Comparison of ENCODE assay signal across 15 mouse cellular contexts in the genomic region with DNA sequence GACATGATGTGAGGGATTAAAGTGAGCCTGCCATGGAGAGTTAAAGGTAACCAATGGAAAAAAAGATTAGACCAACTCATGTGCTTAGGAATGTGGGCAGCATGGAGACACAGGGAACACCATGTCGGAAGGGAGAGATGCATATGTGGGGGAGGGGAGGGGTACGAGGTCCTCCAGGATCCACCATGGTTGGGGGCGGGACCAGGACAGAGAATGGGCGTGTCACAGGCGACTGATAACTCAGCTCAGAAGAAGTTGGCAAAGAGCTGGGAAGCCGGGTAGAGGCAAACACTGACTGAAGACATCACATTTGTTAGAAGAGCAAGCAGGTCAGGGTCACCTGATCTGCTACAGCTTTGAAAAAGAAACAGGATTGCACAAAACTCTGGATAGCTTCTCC. TPM values are rescaled to one million over a fixed set of nuclear protein-coding genes. Genes with fewer than 3 reads are reported as not detected.
"Had no signal": no experiment of that assay in that cellular context is flagged by ENCODE, and none has a peak within 500 bp of the region (broad histone marks: within the 10 kb centered on the region; RNA-seq: fewer than 3 reads in every experiment).

No protein-coding gene starts in this region.

- H3K27ac ChIP-seq: kidney, embryonic 15.5 days; limb, embryonic 12.5 days; liver, embryonic 13.5 days; midbrain, embryonic 12.5 days; neural tube, embryonic 15.5 days had no signal

- H3K4me3 ChIP-seq: kidney, embryonic 15.5 days; limb, embryonic 12.5 days; liver, embryonic 13.5 days; midbrain, embryonic 12.5 days; myocyte; neural tube, embryonic 15.5 days had no signal

- ATAC-seq: liver, postnatal 0 days had no signal

- H3K4me2 ChIP-seq: kidney, embryonic 15.5 days; limb, embryonic 12.5 days; liver, embryonic 13.5 days; midbrain, embryonic 12.5 days; neural tube, embryonic 15.5 days had no signal

- H3K36me3 ChIP-seq: kidney, embryonic 15.5 days; limb, embryonic 12.5 days; liver, embryonic 13.5 days; midbrain, embryonic 12.5 days; neural tube, embryonic 15.5 days had no signal

- H3K9ac ChIP-seq: kidney, embryonic 15.5 days; limb, embryonic 12.5 days; liver, embryonic 13.5 days; liver, postnatal 0 days; midbrain, embryonic 12.5 days; neural tube, embryonic 15.5 days had no signal

- H3K9me3 ChIP-seq: kidney, embryonic 15.5 days; limb, embryonic 12.5 days; liver, embryonic 13.5 days; midbrain, embryonic 12.5 days; neural tube, embryonic 15.5 days had no signal

- DNase-seq: kidney, postnatal 14 days; layer of hippocampus, adult 9-11 months; layer of hippocampus, postnatal 36 days; liver; liver, embryonic 13.5 days; liver, postnatal 0 days; right cerebral cortex, adult 18-20 months; right cerebral cortex, postnatal 25 days; thymus, postnatal 36 days had no signal

- H3K4me1 ChIP-seq: liver, embryonic 13.5 days had no signal

- H3K27me3 ChIP-seq: midbrain, embryonic 12.5 days; neural tube, embryonic 15.5 days had no signal

RNA-seq across cellular contexts. Expression of gene Cntn2, which starts 21.9 kb away (rescaled TPM):
- total RNA-seq: megakaryocyte-erythroid progenitor cell, adult 5-6 weeks had no signal
- polyA plus RNA-seq: myocyte had no signal
